Mouse (Mus musculus): ENCODE measurements around the gene Trappc3.
"Not testable (repeated sequence)": the region's sequence is repeated elsewhere in the genome, so short reads cannot be mapped to it uniquely, and the experiment has no call there.

Gene Trappc3

GRCm38 (mm10) chr4:126262119-126262807 is at the start of gene Trappc3:
Gene Trappc3 (plus strand): TSS chr4:126262325.
- peak; percentile 96 for ATAC-seq (ENCODE audit: low TSS enrichment)

DNA sequence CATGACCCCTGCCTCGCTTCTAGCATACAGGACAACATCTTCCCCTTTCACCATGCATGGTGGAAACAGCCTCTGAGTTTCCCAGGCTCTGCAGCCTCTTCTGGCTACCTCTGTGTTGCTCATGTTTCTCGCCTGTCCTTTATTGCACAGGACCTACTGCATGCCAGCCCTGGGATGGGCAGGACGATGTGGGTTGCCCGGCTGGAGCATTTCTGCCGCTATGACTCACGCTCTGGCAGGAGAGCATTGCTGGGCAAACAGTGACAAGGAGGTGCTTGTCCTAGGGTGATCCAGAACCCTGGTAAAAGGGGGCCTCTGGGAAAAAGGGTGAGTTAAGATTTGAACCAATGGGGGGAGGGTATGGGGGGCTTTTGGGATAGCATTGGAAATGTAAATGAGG is 44.4 kb upstream of the Trappc3 start:
- ATAC-seq (ENCODE audit: low TSS enrichment), result no peak

DNA sequence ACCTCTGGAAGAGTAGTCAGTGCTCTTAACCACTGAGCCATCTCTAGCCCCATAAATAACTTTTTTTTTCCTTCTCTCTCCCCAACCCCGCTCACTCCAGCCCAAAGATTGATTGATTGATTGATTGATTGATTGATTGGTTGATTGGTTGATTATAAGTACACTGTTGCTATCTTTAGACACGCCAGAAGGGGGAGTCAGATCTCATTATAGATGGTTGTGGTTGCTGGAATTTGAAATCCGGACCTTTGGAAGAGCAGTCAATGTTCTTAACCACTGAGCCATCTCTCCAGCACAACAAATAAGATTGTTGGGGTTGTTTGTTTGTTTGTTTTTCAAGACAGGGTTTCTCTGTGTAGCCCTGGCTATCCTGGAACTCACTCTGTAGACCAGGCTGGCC is 42.6 kb upstream of the Trappc3 start:
- not testable (repeated sequence) for ATAC-seq (ENCODE audit: low TSS enrichment)

- no peak for ATAC-seq (ENCODE audit: low TSS enrichment)
Measured at GRCm38 (mm10) chr4:126220045-126220444, 42.1 kb upstream of the Trappc3 start.

DNA sequence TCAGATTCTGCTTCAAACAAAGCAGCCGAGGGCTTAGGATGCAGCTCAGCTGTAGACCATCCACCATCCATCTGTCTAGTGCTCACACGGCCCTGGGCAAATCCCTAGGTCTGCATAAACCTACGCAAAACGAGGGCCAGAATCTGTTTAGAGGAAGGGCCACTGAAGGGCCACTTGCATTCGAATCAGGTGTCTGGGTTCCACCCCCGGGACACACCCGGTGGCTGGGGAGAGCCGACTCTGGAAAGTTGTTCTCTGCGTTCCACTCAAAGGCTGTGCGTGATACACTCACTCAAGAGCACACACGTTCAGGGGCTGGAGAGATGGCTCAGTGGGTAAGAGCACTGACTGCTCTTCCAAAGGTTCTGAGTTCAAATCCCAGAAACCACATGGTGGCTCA is 39.5 kb upstream of the Trappc3 start:
- no peak for ATAC-seq (ENCODE audit: low TSS enrichment)

DNA sequence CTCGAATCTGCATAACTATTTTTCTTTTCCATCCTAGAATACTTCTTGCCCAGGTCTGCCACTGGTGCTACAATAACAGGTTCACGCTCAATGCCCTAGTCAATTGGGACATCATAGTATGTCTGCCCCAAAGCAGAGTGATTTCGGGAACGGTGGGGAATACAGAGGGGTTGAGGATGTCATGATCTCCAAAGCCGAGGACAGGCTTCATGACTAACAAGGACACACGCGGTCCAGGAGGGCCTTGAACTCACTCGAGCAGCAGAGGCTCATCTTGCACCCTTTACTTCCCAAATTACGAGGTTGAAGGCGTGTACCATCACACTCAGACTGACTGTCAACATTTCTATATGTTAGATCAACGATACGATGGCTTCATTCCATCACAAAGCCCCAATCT is 35.5 kb upstream of the Trappc3 start:
- ATAC-seq (ENCODE audit: low TSS enrichment), result no peak

DNA sequence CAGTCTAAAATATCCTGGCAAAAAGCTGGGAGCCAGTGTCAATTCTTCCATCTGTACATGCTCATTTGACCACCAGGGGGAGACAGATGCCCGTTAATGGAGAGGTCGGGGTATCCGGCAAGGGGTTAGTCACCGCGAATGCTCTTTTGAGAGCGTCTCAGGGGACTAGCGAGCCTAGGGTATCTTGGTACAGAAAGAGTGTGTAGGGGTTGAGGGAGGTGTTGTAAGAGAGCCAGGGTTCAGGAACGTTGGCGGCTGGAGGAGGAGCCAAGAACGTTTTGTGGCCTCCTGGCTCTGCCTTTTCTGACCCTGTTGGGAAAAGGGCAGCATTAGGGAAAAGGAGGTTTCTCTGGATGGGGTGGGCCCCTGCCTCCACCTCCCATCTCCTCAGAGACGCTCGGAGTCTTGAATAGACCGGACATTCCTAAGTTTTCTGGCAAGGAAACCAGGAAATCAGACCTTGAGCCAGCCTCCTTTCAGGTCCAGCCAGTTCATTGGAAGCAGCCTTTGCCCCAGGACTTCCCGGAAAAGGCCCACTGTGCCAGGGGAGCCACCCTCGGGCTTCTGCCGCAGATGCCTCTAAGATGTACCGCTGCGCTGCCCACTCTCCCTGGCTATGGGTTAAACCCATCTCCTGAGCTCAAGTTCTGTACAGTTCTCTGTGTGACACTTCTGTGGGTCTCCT is 34.9 kb upstream of the Trappc3 start:
- peak; percentile 50; the same call in 1 of the 2 replicates for ATAC-seq (ENCODE audit: low TSS enrichment)

- ATAC-seq (ENCODE audit: low TSS enrichment), result no peak
Measured at GRCm38 (mm10) chr4:126228144-126228543, 34.0 kb upstream of the Trappc3 start.

- ATAC-seq (ENCODE audit: low TSS enrichment), result no peak
Measured at GRCm38 (mm10) chr4:126229900-126230299, 32.2 kb upstream of the Trappc3 start.

DNA sequence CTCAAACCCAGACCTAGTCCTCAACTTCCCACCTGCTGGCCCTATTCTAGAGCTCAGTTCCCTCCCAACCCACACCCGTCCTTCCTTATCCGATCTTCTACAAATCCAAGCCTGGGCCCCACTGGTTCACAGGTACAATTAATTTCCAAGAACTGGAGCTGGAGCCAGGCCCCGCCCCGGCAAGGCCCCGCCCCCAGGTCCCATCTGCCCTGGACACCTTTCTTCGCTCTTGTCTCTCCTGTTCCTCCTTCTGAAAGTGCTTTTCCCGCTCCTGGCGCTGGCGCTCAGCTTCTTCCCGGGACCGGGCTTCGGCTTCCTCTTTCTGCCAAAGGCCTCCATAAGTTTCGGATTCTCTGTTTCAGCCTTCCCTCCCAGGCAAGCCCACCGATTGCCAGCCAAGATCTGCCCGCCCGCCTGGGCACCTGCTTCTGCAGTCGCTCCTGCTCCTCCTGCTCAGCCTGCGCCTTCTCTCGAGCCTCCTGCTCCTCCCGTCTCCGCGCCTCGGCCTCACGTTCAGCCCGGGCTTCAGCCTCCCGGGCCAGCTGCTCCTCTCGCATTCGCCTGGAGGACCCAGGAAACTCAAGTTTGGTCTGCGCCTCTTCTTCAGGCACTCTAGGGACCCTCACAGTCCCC is 28.3 kb upstream of the Trappc3 start:
- no peak for ATAC-seq (ENCODE audit: low TSS enrichment)

DNA sequence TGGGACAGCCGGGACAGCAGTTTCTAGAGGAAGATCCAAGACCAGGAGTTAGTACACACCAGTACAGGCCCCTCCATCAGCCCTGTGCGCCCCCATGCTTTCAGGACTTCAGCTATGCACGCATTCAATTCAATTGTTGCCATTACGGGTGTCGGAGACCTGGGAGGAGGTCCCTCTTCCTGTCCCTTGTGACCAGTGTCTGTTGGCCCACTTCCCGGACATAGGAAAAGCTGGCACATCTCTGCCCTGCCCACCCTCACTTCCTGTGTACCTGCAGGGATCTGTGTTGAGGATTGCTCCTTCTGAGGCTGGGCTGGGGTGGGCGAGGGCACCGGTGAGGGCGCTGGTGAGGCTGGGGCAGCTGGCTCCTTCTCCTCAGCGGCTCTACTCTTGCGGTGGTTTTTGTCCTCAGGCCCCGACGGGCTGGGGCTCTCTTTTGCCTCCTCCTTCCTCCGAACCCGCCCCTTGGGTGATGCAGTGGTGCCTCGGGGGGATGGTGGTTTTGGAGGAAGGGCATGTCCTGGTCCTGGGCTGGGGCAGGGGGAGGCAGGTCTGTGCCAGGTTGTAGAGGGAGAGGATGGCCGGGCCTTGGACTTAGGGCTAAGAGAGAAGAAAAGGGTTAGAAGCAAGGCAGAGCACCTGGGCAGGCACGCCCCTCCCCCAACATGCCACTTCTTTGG is 27.5 kb upstream of the Trappc3 start:
- no peak for ATAC-seq (ENCODE audit: low TSS enrichment)

GRCm38 (mm10) chr4:126235191-126235590 is 26.9 kb upstream of the Trappc3 start:
- ATAC-seq (ENCODE audit: low TSS enrichment), result no peak

GRCm38 (mm10) chr4:126236467-126237280 is 25.5 kb upstream of the Trappc3 start:
- no peak for ATAC-seq (ENCODE audit: low TSS enrichment)

DNA sequence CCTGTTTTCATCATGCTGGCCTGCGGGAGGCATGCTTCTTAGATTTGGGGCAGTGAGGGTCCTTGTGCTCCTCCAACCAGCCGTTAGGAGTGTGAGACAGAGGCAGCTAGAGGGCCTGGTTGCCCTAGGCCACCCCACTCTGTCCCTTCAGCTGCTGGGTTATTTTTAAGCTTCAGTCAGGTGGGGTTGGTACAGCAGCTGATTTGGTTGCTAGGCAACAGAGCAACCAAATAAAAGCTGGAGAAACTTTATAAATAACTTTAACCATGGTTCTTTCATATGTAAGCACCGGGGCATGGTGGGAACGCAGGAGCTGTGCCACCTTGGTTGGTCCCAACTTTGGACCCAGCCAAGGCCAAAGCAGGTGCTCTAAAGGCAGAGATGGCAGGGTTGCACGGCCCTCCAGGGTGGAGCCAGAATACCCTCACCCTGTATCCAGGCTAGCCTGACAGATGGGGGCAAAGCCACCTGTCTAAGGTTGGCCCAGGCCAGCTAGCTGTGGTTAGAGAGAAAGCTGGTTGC is 24.3 kb upstream of the Trappc3 start:
- peak; percentile 43 for ATAC-seq (ENCODE audit: low TSS enrichment)

GRCm38 (mm10) chr4:126239862-126240475 is 22.2 kb upstream of the Trappc3 start:
- ATAC-seq (ENCODE audit: low TSS enrichment), result no peak

- no peak for ATAC-seq (ENCODE audit: low TSS enrichment)
Measured at GRCm38 (mm10) chr4:126241956-126242355, 20.2 kb upstream of the Trappc3 start.

DNA sequence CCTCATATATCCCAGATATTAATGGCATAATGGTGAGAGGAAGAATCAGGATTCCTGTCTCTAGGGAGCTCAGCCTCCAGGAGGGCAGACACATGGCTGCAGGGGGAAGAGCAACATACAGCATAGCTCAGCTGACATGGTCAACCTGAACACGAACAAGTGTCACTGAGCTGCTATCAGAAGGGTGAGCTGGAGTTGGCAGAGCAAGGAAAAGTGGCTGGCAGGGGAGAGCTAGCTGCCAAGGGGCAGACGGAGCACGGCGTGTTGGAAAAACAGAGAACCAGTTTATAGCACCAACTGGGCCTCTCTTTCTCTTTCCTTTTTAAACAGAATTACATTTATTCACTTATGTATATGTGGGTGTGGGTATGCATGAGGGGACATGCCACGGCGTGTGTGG is 19.6 kb upstream of the Trappc3 start:
- ATAC-seq (ENCODE audit: low TSS enrichment), result no peak

DNA sequence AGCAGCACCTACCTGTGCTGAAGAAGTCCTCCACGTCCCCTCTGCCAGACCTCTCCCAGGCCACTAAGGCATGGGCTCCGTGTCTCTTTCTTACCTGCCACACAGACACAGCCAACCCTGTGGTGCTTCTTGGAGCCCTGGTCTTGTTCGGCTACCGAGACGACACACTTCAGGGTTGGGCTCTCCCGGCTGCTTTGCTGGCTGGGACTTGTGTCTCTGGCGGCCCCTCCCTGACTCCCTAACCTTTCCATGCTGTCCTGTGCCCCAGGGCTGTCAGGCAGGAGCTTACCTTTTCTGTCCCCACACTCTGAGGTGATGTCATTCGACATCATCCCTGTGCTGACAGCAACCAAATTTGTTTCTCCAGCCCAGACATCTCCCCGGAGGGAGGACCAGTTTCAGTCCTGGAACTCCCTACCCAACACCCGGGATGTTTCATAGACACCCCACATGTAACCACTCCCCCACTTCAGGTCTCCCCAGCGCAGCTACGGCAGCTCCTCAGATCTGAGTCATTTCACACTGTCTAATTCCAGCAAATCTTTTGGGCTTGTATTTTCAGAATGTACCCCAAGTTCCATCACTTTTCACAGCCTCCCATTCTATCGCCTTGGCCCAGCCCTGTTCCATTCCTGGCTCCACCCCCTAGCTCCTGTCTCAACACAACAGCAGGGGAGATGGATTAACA is 15.8 kb upstream of the Trappc3 start:
- peak; percentile 84 for ATAC-seq (ENCODE audit: low TSS enrichment)

GRCm38 (mm10) chr4:126248261-126248868 is 13.8 kb upstream of the Trappc3 start:
- ATAC-seq (ENCODE audit: low TSS enrichment), result no peak

DNA sequence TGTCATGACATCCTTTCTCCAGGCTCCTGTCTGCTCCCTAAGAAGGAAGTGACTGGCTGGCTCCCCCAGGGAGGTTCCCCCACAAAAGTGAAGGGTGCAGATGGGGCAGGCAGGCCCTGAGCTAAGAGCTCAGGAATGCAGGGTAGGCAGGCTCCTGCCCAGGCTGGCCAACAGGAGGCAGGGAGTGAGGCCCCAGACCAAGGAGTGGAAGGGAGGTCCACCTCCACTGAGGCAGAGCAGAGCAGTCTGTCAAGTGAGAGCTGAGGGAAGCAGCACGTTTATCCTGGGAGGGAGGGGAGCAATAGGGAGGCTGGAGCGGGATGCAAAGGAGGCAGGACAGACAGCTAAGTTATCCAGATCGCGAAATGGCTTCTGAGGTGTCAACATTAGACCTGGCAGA is 11.5 kb upstream of the Trappc3 start:
- ATAC-seq (ENCODE audit: low TSS enrichment), result no peak

Data from frontal cortex, adult (tissue).